In genomic region chr8:105378673-105379072, GRCm38 (mm10) we compare ENCODE assay signal across 9 mouse cellular contexts. TPM values are rescaled to one million over a fixed set of nuclear protein-coding genes. Genes with fewer than 3 reads are reported as not detected.
DNase-seq lines count a peak whose midpoint lies in the region; ATAC-seq lines count a peak whose summit lies in the region.
"Had no signal": no experiment of that assay in that cellular context is flagged by ENCODE, and none has a peak within 500 bp of the region (broad histone marks: within the 10 kb centered on the region; RNA-seq: fewer than 3 reads in every experiment).

No protein-coding gene starts in this region.

- H3K9me3 ChIP-seq in midbrain, embryonic 13.5 days, result no peaks in the 10 kb centered on the region
- peaks cover 3% of the 10 kb centered on the region for H3K9me3 ChIP-seq in midbrain, embryonic 16.5 days (replicated peaks; ENCODE audit: control insufficient read depth, low read length, poor library complexity, severe bottlenecking)

- H3K4me3 ChIP-seq in midbrain, embryonic 13.5 days (replicated peaks), result no peak overlapping the region
- H3K4me3 ChIP-seq in midbrain, embryonic 16.5 days (ENCODE audit: low read depth, low read length), result no peak overlapping the region

- no peaks in the 10 kb centered on the region for H3K27me3 ChIP-seq in midbrain, embryonic 13.5 days
- no peaks in the 10 kb centered on the region for H3K27me3 ChIP-seq in midbrain, embryonic 16.5 days (ENCODE audit: control insufficient read depth, insufficient read depth, low read depth, low read length)

- 77% methylated on average over 19 of the region's 19 CpGs for WGBS in midbrain, embryonic 13.5 days
- WGBS in midbrain, embryonic 16.5 days, result 66% methylated on average over 19 of the region's 19 CpGs

- H3K4me2 ChIP-seq in midbrain, embryonic 13.5 days (replicated peaks), result no peak overlapping the region
- no peak overlapping the region for H3K4me2 ChIP-seq in midbrain, embryonic 16.5 days (ENCODE audit: low read length)

- 0 out of 2 replicates have a peak, but pooled peaks have one; percentile 19 for ATAC-seq in midbrain, embryonic 13.5 days
- no peak for ATAC-seq in midbrain, embryonic 16.5 days

- H3K9ac ChIP-seq in midbrain, embryonic 13.5 days (replicated peaks), result no peak overlapping the region
- no peak overlapping the region for H3K9ac ChIP-seq in midbrain, embryonic 16.5 days (ENCODE audit: low read depth, low read length)

- H3K27ac ChIP-seq in midbrain, embryonic 13.5 days, result no peak overlapping the region
- H3K27ac ChIP-seq in midbrain, embryonic 16.5 days (ENCODE audit: low read length), result no peak overlapping the region
- H3K27ac ChIP-seq: macrophage had no signal

- H3K4me1 ChIP-seq in midbrain, embryonic 13.5 days (replicated peaks), result peaks cover 8% of the 10 kb centered on the region
- H3K4me1 ChIP-seq in midbrain, embryonic 16.5 days (ENCODE audit: control insufficient read depth, insufficient read depth, low read length), result peaks cover 6% of the 10 kb centered on the region; the same call in 1 of the 2 replicates

- H3K36me3 ChIP-seq in midbrain, embryonic 13.5 days, result no peaks in the 10 kb centered on the region
- no peaks in the 10 kb centered on the region for H3K36me3 ChIP-seq in midbrain, embryonic 16.5 days (ENCODE audit: control insufficient read depth, insufficient read depth, low read length)

- DNase-seq in cerebellum, postnatal 14 days, result peak; percentile 80 to 94
- no peak for DNase-seq in cerebellum, adult 11 months
- peak; percentile 68 for DNase-seq in kidney, adult 11 months
- peak; percentile 76 for DNase-seq in lung, postnatal 14 days
- no peak for DNase-seq in spleen, adult 12 weeks (ENCODE audit: low spot score)
- DNase-seq in frontal cortex, adult 2 months (ENCODE audit: extremely low spot score in 1 of 2, low spot score in 1 of 2), result no peak

RNA-seq across cellular contexts. Expression of gene Plekhg4, which starts 5.6 kb away (rescaled TPM):
- polyA plus RNA-seq in midbrain, embryonic 13.5 days (2015; fragmentation: Nextera tagmentation; extraction: Ambion mirVana), result 0.93 and 1.5 TPM in 2 replicates
- 2.4 and 2.7 TPM in 2 replicates for polyA plus RNA-seq in midbrain, embryonic 16.5 days (2015; fragmentation: Nextera tagmentation; extraction: Ambion mirVana)
- 3.2 TPM in 2 replicates for polyA plus RNA-seq in frontal cortex, adult 2 months (2012; rRNA removed)
- polyA plus RNA-seq: macrophage had no signal

RNA-seq across cellular contexts. Expression of gene Slc9a5, which starts 30.0 kb away (rescaled TPM):
- 5.4 and 5.6 TPM in 2 replicates for polyA plus RNA-seq in midbrain, embryonic 13.5 days (2015; fragmentation: Nextera tagmentation; extraction: Ambion mirVana)
- 13.3 and 15.1 TPM in 2 replicates for polyA plus RNA-seq in midbrain, embryonic 16.5 days (2015; fragmentation: Nextera tagmentation; extraction: Ambion mirVana)
- 26.1 and 26.4 TPM in 2 replicates for polyA plus RNA-seq in frontal cortex, adult 2 months (2012; rRNA removed)

RNA-seq across cellular contexts. Expression of gene Fhod1, which starts 30.9 kb away (rescaled TPM):
- 0.53 and 0.57 TPM in 2 replicates for polyA plus RNA-seq in midbrain, embryonic 13.5 days (2015; fragmentation: Nextera tagmentation; extraction: Ambion mirVana)
- polyA plus RNA-seq in midbrain, embryonic 16.5 days (2015; fragmentation: Nextera tagmentation; extraction: Ambion mirVana), result 0.49 and 1.0 TPM in 2 replicates
- polyA plus RNA-seq in frontal cortex, adult 2 months (2012; rRNA removed), result 3.8 and 4.2 TPM in 2 replicates

RNA-seq across cellular contexts. Expression of gene Kctd19, which starts 34.6 kb away (rescaled TPM):
- polyA plus RNA-seq in midbrain, embryonic 13.5 days (2015; fragmentation: Nextera tagmentation; extraction: Ambion mirVana), result not detected in 2 replicates
- polyA plus RNA-seq in midbrain, embryonic 16.5 days (2015; fragmentation: Nextera tagmentation; extraction: Ambion mirVana), result not detected in 2 replicates
- polyA plus RNA-seq in frontal cortex, adult 2 months (2012; rRNA removed), result not detected in 2 replicates
- polyA plus RNA-seq: macrophage had no signal

RNA-seq across cellular contexts. Expression of gene Lrrc36, which starts 34.7 kb away (rescaled TPM):
- polyA plus RNA-seq in midbrain, embryonic 13.5 days (2015; fragmentation: Nextera tagmentation; extraction: Ambion mirVana), result 1.5 and 2.4 TPM in 2 replicates
- polyA plus RNA-seq in midbrain, embryonic 16.5 days (2015; fragmentation: Nextera tagmentation; extraction: Ambion mirVana), result 0.85 and 0.89 TPM in 2 replicates
- polyA plus RNA-seq in frontal cortex, adult 2 months (2012; rRNA removed), result 0.34 and 0.53 TPM in 2 replicates
- polyA plus RNA-seq: macrophage had no signal

Comparison
In these comparisons a context has a peak if more than half of its experiments do, and no peak if none do; other contexts are left out.
1. DNase-seq: peak in cerebellum, postnatal 14 days (2 of 2), kidney, adult 11 months (single experiment) and lung, postnatal 14 days (single experiment); none in cerebellum, adult 11 months (single experiment), spleen, adult 12 weeks (single experiment) and frontal cortex, adult 2 months (0 of 2).